Mouse (Mus musculus): ENCODE data around the gene Vmn1r78.
"Not testable (repeated sequence)": the region's sequence is repeated elsewhere in the genome, so short reads cannot be mapped to it uniquely, and the experiment has no call there.

Vmn1r78 gene

GRCm38 (mm10) chr7:12149957-12150356 is at the start of gene Vmn1r78:
Vmn1r78 (plus strand) TSS chr7:12150257.
- DNase-seq (ENCODE audit: low read depth) = no peak

GRCm38 (mm10) chr7:12156463-12156862 is 6.4 kb downstream of the Vmn1r78 start:
- DNase-seq (ENCODE audit: low read depth) = not testable (repeated sequence)

- not testable (repeated sequence) for DNase-seq (ENCODE audit: low read depth)
Observed at GRCm38 (mm10) chr7:12170979-12171378, 20.9 kb downstream of the Vmn1r78 start, which contains the start of gene Vmn1r79. Vmn1r79 (plus strand) TSS chr7:12171279.

DNA sequence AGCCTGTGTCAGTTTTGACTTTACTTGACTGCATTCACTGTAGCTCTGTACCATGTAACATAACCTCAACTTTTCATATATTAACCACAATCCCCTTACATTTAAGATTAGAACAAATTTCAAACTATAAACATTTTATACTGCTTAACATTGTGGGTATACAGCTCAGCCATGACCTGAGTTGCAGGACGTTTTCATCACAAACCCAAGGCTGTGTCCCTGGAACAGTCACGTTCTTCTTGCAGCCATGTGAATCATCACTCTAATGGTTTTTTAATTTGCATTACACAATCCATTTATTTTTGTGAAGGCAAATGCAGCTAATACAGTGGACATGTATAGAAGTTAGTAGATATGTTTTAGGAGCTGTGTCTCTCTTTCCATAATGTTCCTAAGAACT is 22.9 kb downstream of the Vmn1r78 start:
- DNase-seq (ENCODE audit: low read depth) = not testable (repeated sequence)

- no peak for DNase-seq (ENCODE audit: low read depth)
Observed at GRCm38 (mm10) chr7:12188986-12189385, 38.9 kb downstream of the Vmn1r78 start, which contains the start of gene Vmn1r80. Vmn1r80 (plus strand) TSS chr7:12189286.

DNA sequence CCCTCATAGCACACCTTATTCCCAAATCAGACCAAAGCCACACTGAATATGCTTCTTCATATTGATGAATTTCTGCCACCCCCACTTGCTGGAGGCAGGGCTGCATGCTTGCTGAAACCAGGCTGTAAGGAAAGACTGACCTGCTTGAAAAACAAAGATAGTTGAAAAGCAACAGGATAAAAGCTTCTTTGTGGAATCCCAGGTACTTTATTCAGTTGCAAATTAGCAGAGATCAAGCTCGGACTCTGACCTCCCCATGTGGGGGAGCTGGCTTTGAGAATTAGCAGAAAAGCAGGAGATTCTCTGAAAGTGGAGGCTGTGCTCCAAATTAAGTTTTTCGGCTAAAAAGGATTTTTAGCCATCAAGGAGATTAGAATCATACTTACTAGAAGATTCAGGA is 54.1 kb downstream of the Vmn1r78 start:
- no peak for DNase-seq (ENCODE audit: low read depth)

All from naive thymus-derived CD4-positive, alpha-beta T cell, adult 2 months (primary cell).